Mouse (Mus musculus): Measurements from ENCODE around the gene AA986860.
A peak's percentile ranks its signal among the peaks of the same experiment; 100 is the strongest.

Gene AA986860

GRCm38 (mm10) chr1:130734852-130735251, 3.1 kb downstream of the AA986860 start:
- no peak for DNase-seq (ENCODE audit: low read depth, low spot score)

GRCm38 (mm10) chr1:130737411-130737881, 5.7 kb downstream of the AA986860 start:
- DNase-seq (ENCODE audit: low read depth, low spot score), result no peak

- DNase-seq (ENCODE audit: low read depth, low spot score), result no peak
Measured at GRCm38 (mm10) chr1:130737916-130738315, 6.1 kb downstream of the AA986860 start.

- DNase-seq (ENCODE audit: low read depth, low spot score), result no peak
Measured at GRCm38 (mm10) chr1:130738551-130739106, 6.9 kb downstream of the AA986860 start.

- no peak for DNase-seq (ENCODE audit: low read depth, low spot score)
Measured at GRCm38 (mm10) chr1:130739636-130740035, 7.9 kb downstream of the AA986860 start.

- no peak for DNase-seq (ENCODE audit: low read depth, low spot score)
Measured at GRCm38 (mm10) chr1:130740227-130740648, 8.5 kb downstream of the AA986860 start.

- DNase-seq (ENCODE audit: low read depth, low spot score), result peak; percentile 94
Measured at GRCm38 (mm10) chr1:130740781-130741720, 9.3 kb downstream of the AA986860 start.

GRCm38 (mm10) chr1:130742201-130742600, 10.4 kb downstream of the AA986860 start:
- no peak for DNase-seq (ENCODE audit: low read depth, low spot score)

- no peak for DNase-seq (ENCODE audit: low read depth, low spot score)
Measured at GRCm38 (mm10) chr1:130743775-130744174, 12.0 kb downstream of the AA986860 start.

- DNase-seq (ENCODE audit: low read depth, low spot score), result no peak
Measured at GRCm38 (mm10) chr1:130744217-130744616, 12.4 kb downstream of the AA986860 start.

GRCm38 (mm10) chr1:130744961-130745360, 13.2 kb downstream of the AA986860 start:
- DNase-seq (ENCODE audit: low read depth, low spot score), result no peak

- DNase-seq (ENCODE audit: low read depth, low spot score), result no peak
Measured at GRCm38 (mm10) chr1:130745591-130745990, 13.8 kb downstream of the AA986860 start.

- no peak for DNase-seq (ENCODE audit: low read depth, low spot score)
Measured at GRCm38 (mm10) chr1:130746819-130747218, 15.0 kb downstream of the AA986860 start.

- no peak for DNase-seq (ENCODE audit: low read depth, low spot score)
Measured at GRCm38 (mm10) chr1:130759689-130760088, 27.9 kb downstream of the AA986860 start.

- no peak for DNase-seq (ENCODE audit: low read depth, low spot score)
Measured at GRCm38 (mm10) chr1:130761597-130761996, 29.8 kb downstream of the AA986860 start.

- no peak for DNase-seq (ENCODE audit: low read depth, low spot score)
Measured at GRCm38 (mm10) chr1:130762045-130762760, 30.4 kb downstream of the AA986860 start.

- no peak for DNase-seq (ENCODE audit: low read depth, low spot score)
Measured at GRCm38 (mm10) chr1:130764027-130764461, 32.3 kb downstream of the AA986860 start.

- no peak for DNase-seq (ENCODE audit: low read depth, low spot score)
Measured at GRCm38 (mm10) chr1:130767066-130767465, 35.3 kb downstream of the AA986860 start.

- DNase-seq (ENCODE audit: low read depth, low spot score), result no peak
Measured at GRCm38 (mm10) chr1:130769925-130770324, 38.1 kb downstream of the AA986860 start.

- no peak for DNase-seq (ENCODE audit: low read depth, low spot score)
Measured at GRCm38 (mm10) chr1:130770487-130770886, 38.7 kb downstream of the AA986860 start.

- no peak for DNase-seq (ENCODE audit: low read depth, low spot score)
Measured at GRCm38 (mm10) chr1:130770981-130771494, 39.3 kb downstream of the AA986860 start.

- no peak for DNase-seq (ENCODE audit: low read depth, low spot score)
Measured at GRCm38 (mm10) chr1:130775234-130775633, 43.5 kb downstream of the AA986860 start.
